Mouse (Mus musculus): ENCODE data around the gene Tlr7. TPM values are rescaled to one million over a fixed set of nuclear protein-coding genes. Genes with fewer than 3 reads are reported as not detected.

Gene Tlr7
- polyA plus RNA-seq, 1 experiment from 2014 or later, result 0.70 TPM

DNA sequence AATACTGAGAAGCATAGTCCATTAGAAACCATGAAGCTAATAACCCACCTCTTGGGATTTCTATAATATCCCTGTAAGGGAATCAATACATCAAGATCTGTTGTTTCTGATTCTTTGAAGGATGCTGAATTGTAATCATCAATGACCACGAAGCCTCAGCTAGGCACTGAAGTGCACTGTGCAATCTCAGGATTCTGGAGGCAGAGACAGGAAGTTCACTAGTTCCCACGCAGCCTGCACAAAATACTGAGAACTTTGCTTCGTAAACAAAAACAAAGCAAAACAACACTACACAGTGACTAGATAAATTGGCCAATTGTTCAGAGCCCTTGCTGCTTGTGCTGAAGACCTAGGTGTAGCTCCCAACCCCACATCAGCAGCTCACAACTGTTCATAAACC, 11.5 kb upstream of the Tlr7 start:
- 70% methylated on average over 3 of the region's 3 CpGs for WGBS (ENCODE audit: insufficient replicate concordance)

DNA sequence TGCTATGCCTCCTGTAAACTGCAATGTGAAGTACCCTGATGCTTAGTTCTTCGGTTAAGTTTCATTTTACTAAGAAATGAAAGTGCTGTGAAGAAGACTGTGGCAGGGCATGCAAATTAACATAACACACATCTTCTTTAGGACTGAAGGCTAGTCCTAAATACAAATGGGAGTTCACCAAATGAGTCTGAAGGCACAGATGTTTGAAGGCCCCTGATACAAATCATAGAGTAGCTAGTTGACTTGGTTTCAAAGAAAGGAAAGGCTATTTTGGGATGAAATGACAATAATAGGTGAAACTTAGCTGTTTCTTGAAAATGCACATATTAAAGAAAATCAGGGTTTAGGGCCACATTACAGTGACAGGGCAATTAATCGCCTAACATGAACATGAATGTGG, 9.8 kb upstream of the Tlr7 start:
- no peak overlapping the region for H3K27ac ChIP-seq (ENCODE audit: low read depth, low read length)
- H3K36me3 ChIP-seq (ENCODE audit: control insufficient read depth, insufficient read depth, low read length), result no peaks in the 10 kb centered on the region
- no peaks in the 10 kb centered on the region for H3K9me3 ChIP-seq (replicated peaks; ENCODE audit: control insufficient read depth, low read length)
- no peak overlapping the region for H3K4me2 ChIP-seq
- no peak overlapping the region for H3K9ac ChIP-seq (ENCODE audit: low read depth, low read length)
- H3K27me3 ChIP-seq (ENCODE audit: control insufficient read depth, insufficient read depth, low read length), result no peaks in the 10 kb centered on the region
- H3K4me3 ChIP-seq (ENCODE audit: low read depth, low read length), result no peak overlapping the region
- 82% methylated on average over 2 of the region's 2 CpGs for WGBS (ENCODE audit: insufficient replicate concordance)
- ATAC-seq (replicated peaks; ENCODE audit: insufficient number of reproducible peaks, low FRiP score, low TSS enrichment), result no peak
- no peaks in the 10 kb centered on the region for H3K4me1 ChIP-seq (ENCODE audit: control insufficient read depth, insufficient read depth, low read length)

More for the DNA sequence above, 11.5 kb upstream of the Tlr7 start:
- Histone ChIP-seq H3K36me3 (ENCODE audit: control insufficient read depth, insufficient read depth, low read length) (no peaks in the 10 kb centered on the region), H3K9me3 (replicated peaks; ENCODE audit: control insufficient read depth, low read length) (no peaks in the 10 kb centered on the region), H3K4me3 (ENCODE audit: low read depth, low read length) (no peak overlapping the region), H3K27ac (ENCODE audit: low read depth, low read length) (no peak overlapping the region), H3K9ac (ENCODE audit: low read depth, low read length) (no peak overlapping the region), H3K4me1 (ENCODE audit: control insufficient read depth, insufficient read depth, low read length) (no peaks in the 10 kb centered on the region), H3K4me2 (no peak overlapping the region), H3K27me3 (ENCODE audit: control insufficient read depth, insufficient read depth, low read length) (no peaks in the 10 kb centered on the region)
- ATAC-seq (replicated peaks; ENCODE audit: insufficient number of reproducible peaks, low FRiP score, low TSS enrichment), result no peak

DNA sequence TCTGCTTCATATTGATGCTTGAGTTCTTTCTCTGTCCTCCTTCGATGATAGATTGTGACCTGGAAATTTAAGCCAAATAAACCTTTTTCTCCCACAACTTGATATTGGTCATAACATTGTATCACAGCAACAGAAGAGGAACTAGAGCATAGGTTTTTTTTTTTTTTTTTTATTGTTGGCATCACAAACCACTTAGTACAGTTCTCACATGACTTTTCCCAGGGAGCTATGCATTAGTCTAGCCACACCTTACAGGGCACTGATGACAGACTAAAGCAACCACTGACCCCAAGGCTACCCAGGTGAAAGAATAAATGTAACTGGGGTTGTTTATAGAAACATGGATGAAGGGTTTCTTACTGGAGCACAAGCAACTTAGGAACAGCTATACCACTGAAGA, 7.6 kb upstream of the Tlr7 start:
- no peak for ATAC-seq (replicated peaks; ENCODE audit: insufficient number of reproducible peaks, low FRiP score, low TSS enrichment)
- H3K4me1 ChIP-seq (ENCODE audit: control insufficient read depth, insufficient read depth, low read length), result no peaks in the 10 kb centered on the region
- no peak overlapping the region for H3K4me2 ChIP-seq
- H3K9ac ChIP-seq (ENCODE audit: low read depth, low read length), result no peak overlapping the region
- 100% methylated on average over 1 of the region's 1 CpGs for whole genome bisulfite sequencing (ENCODE audit: insufficient replicate concordance)
- H3K27me3 ChIP-seq (ENCODE audit: control insufficient read depth, insufficient read depth, low read length), result no peaks in the 10 kb centered on the region
- no peak overlapping the region for H3K27ac ChIP-seq (ENCODE audit: low read depth, low read length)
- H3K4me3 ChIP-seq (ENCODE audit: low read depth, low read length), result no peak overlapping the region
- no peaks in the 10 kb centered on the region for H3K9me3 ChIP-seq (replicated peaks; ENCODE audit: control insufficient read depth, low read length)
- H3K36me3 ChIP-seq (ENCODE audit: control insufficient read depth, insufficient read depth, low read length), result no peaks in the 10 kb centered on the region

DNA sequence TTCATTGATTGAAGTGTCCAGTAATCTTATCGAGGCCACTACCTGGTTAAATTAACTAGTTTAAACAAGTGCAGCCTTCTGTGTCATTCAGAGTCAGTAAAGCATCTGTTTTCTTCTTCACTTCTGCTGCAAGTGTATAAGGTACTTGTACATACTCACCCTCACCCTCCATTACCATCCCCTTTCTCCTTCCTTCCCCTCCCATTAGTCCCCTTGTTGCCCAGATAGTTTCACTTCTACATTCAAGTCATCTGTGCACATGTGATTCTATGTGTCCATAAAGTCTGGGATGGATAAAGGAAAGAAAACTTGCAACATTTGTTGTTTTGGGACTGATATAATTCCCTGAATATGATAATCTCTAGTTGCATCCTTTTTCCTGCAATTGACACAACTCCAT, 4.2 kb upstream of the Tlr7 start:
- WGBS (ENCODE audit: insufficient replicate concordance), result 83% methylated on average over 1 of the region's 1 CpGs
- no peak overlapping the region for H3K27ac ChIP-seq (ENCODE audit: low read depth, low read length)
- no peak overlapping the region for H3K9ac ChIP-seq (ENCODE audit: low read depth, low read length)
- no peaks in the 10 kb centered on the region for H3K9me3 ChIP-seq (replicated peaks; ENCODE audit: control insufficient read depth, low read length)
- H3K36me3 ChIP-seq (ENCODE audit: control insufficient read depth, insufficient read depth, low read length), result no peaks in the 10 kb centered on the region
- no peaks in the 10 kb centered on the region for H3K4me1 ChIP-seq (ENCODE audit: control insufficient read depth, insufficient read depth, low read length)
- ATAC-seq (replicated peaks; ENCODE audit: insufficient number of reproducible peaks, low FRiP score, low TSS enrichment), result no peak
- no peaks in the 10 kb centered on the region for H3K27me3 ChIP-seq (ENCODE audit: control insufficient read depth, insufficient read depth, low read length)
- no peak overlapping the region for H3K4me3 ChIP-seq (ENCODE audit: low read depth, low read length)
- no peak overlapping the region for H3K4me2 ChIP-seq

DNA sequence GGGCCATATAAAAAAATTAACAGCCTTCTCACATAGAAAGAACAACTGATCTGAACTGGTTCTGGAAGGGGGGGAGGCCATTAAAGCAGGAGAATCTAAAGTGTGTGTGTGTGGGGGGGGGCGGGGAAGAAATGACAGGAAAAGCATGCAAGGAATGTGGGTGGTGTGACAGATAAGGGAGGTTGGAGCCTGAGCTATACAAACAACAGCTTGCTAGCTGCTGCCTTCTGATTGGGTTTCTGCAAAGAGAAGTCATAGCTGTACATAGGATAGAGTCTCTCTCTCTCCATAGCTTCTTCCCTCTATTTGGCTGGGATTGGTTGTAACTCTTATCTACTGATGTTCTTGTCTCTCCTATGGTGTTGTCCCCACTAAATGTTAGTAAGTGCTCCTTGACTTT, 2.2 kb upstream of the Tlr7 start:
- H3K27ac ChIP-seq (ENCODE audit: low read depth, low read length), result no peak overlapping the region; the same call in 1 of the 2 replicates
- no peaks in the 10 kb centered on the region for H3K27me3 ChIP-seq (ENCODE audit: control insufficient read depth, insufficient read depth, low read length)
- 50% methylated on average over 1 of the region's 1 CpGs for WGBS (ENCODE audit: insufficient replicate concordance)
- no peak overlapping the region for H3K9ac ChIP-seq (ENCODE audit: low read depth, low read length)
- no peak overlapping the region for H3K4me2 ChIP-seq
- H3K36me3 ChIP-seq (ENCODE audit: control insufficient read depth, insufficient read depth, low read length), result no peaks in the 10 kb centered on the region
- H3K4me1 ChIP-seq (ENCODE audit: control insufficient read depth, insufficient read depth, low read length), result no peaks in the 10 kb centered on the region
- H3K4me3 ChIP-seq (ENCODE audit: low read depth, low read length), result no peak overlapping the region
- no peak; the same call in 1 of the 2 replicates for ATAC-seq (replicated peaks; ENCODE audit: insufficient number of reproducible peaks, low FRiP score, low TSS enrichment)
- H3K9me3 ChIP-seq (replicated peaks; ENCODE audit: control insufficient read depth, low read length), result no peaks in the 10 kb centered on the region

DNA sequence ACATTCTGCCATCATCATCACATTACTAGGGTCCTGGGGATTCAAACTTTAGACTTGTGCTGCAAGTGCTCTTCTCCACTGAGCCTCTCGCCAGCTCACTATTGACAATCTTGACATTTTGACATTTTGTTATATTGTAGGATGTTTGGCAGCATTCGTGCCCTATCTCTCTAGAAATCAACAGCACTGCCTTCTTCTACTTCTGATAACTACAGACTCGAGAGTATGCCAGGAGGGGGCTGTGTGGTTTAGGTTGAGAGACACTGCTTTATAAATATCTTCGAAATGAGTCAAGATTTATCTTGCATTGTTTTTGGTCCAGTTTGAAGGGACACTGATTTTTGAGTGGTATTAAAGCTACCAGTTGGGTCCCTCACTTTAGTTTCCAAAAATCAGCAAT, 635 bp upstream of the Tlr7 start:
- ATAC-seq (replicated peaks; ENCODE audit: insufficient number of reproducible peaks, low FRiP score, low TSS enrichment), result no peak
- H3K27ac ChIP-seq (ENCODE audit: low read depth, low read length), result no peak overlapping the region
- 66% methylated on average over 4 of the region's 4 CpGs for WGBS (ENCODE audit: insufficient replicate concordance)
- no peaks in the 10 kb centered on the region for H3K27me3 ChIP-seq (ENCODE audit: control insufficient read depth, insufficient read depth, low read length)
- no peak overlapping the region for H3K4me2 ChIP-seq
- H3K4me3 ChIP-seq (ENCODE audit: low read depth, low read length), result no peak overlapping the region
- H3K4me1 ChIP-seq (ENCODE audit: control insufficient read depth, insufficient read depth, low read length), result no peaks in the 10 kb centered on the region
- no peak overlapping the region for H3K9ac ChIP-seq (ENCODE audit: low read depth, low read length)
- no peaks in the 10 kb centered on the region for H3K9me3 ChIP-seq (replicated peaks; ENCODE audit: control insufficient read depth, low read length)
- no peaks in the 10 kb centered on the region for H3K36me3 ChIP-seq (ENCODE audit: control insufficient read depth, insufficient read depth, low read length)

DNA sequence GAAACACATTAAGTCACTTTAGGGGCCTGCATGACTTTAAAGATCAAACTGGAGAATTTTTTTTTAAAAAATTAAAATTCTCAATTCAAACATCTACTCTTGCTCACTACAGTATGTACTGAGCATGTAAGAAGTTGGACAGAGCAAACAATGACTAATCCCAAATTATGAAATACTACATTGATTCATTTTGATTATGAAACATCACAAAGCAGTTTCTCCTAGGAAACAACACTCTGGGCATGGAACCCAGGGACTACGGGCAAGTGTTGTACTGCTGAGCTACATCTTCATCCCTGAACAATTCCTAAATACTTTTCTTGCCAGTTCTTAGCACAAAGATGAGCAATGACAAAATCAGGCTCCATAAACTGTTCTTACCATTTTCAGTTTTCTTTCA, 738 bp downstream of the Tlr7 start:
- no peak overlapping the region for H3K27ac ChIP-seq (ENCODE audit: low read depth, low read length)
- no peaks in the 10 kb centered on the region for H3K4me1 ChIP-seq (ENCODE audit: control insufficient read depth, insufficient read depth, low read length)
- no peaks in the 10 kb centered on the region for H3K9me3 ChIP-seq (replicated peaks; ENCODE audit: control insufficient read depth, low read length)
- no peaks in the 10 kb centered on the region for H3K27me3 ChIP-seq (ENCODE audit: control insufficient read depth, insufficient read depth, low read length)
- WGBS (ENCODE audit: insufficient replicate concordance), result 89% methylated on average over 1 of the region's 1 CpGs
- H3K9ac ChIP-seq (ENCODE audit: low read depth, low read length), result no peak overlapping the region
- no peak overlapping the region for H3K4me2 ChIP-seq
- H3K4me3 ChIP-seq (ENCODE audit: low read depth, low read length), result no peak overlapping the region
- no peaks in the 10 kb centered on the region for H3K36me3 ChIP-seq (ENCODE audit: control insufficient read depth, insufficient read depth, low read length)
- no peak for ATAC-seq (replicated peaks; ENCODE audit: insufficient number of reproducible peaks, low FRiP score, low TSS enrichment)

DNA sequence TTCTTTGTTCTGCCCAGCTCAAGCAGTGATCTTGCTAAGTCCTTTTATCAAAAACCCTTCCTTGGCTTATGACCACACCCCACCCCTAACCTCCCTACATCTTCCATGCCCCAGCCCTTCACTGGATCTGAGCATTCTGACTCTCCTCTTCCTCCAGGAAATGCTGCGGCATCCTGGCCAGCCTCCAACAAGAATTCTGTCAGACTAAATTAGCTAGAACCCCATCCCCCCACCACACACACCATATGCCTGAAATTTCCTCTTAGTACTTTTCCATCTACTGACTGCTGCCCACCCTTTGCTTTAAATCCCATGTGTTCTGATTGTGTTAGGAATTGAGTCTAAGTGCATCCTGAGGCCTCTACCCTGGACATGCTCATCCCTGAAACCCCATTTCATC, 1.3 kb downstream of the Tlr7 start:
- Histone ChIP-seq H3K27ac (ENCODE audit: low read depth, low read length) (no peak overlapping the region), H3K9me3 (replicated peaks; ENCODE audit: control insufficient read depth, low read length) (no peaks in the 10 kb centered on the region), H3K27me3 (ENCODE audit: control insufficient read depth, insufficient read depth, low read length) (no peaks in the 10 kb centered on the region), H3K4me1 (ENCODE audit: control insufficient read depth, insufficient read depth, low read length) (no peaks in the 10 kb centered on the region), H3K9ac (ENCODE audit: low read depth, low read length) (no peak overlapping the region), H3K4me3 (ENCODE audit: low read depth, low read length) (no peak overlapping the region), H3K4me2 (no peak overlapping the region), H3K36me3 (ENCODE audit: control insufficient read depth, insufficient read depth, low read length) (no peaks in the 10 kb centered on the region)
- 64% methylated on average over 1 of the region's 1 CpGs for WGBS (ENCODE audit: insufficient replicate concordance)
- no peak for ATAC-seq (replicated peaks; ENCODE audit: insufficient number of reproducible peaks, low FRiP score, low TSS enrichment)

DNA sequence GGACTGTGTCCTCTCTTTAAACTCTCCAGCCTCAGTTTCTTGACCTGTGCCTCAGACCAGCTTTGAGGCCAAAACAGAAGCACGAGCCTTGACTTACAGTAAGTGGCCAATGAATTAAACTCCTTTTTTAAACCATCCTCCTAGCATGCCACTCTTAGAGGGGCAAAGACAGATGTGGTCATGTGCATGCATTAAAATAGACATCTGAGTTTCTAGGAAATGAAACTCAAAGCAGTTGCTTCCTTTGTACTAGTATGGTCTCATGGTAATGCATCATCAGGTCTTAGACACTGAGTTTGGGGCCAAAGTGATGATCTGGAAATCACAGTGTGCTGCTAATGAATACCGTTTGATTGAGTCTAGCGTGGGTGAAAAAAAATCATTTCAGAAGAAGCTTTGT, 1.8 kb downstream of the Tlr7 start:
- H3K27me3 ChIP-seq (ENCODE audit: control insufficient read depth, insufficient read depth, low read length), result no peaks in the 10 kb centered on the region
- no peak for ATAC-seq (replicated peaks; ENCODE audit: insufficient number of reproducible peaks, low FRiP score, low TSS enrichment)
- no peak overlapping the region for H3K4me2 ChIP-seq
- H3K9ac ChIP-seq (ENCODE audit: low read depth, low read length), result no peak overlapping the region
- WGBS (ENCODE audit: insufficient replicate concordance), result 87% methylated on average over 3 of the region's 3 CpGs
- H3K9me3 ChIP-seq (replicated peaks; ENCODE audit: control insufficient read depth, low read length), result no peaks in the 10 kb centered on the region
- no peaks in the 10 kb centered on the region for H3K36me3 ChIP-seq (ENCODE audit: control insufficient read depth, insufficient read depth, low read length)
- no peaks in the 10 kb centered on the region for H3K4me1 ChIP-seq (ENCODE audit: control insufficient read depth, insufficient read depth, low read length)
- no peak overlapping the region for H3K4me3 ChIP-seq (ENCODE audit: low read depth, low read length)
- H3K27ac ChIP-seq (ENCODE audit: low read depth, low read length), result no peak overlapping the region

All from heart, embryonic 11.5 days (tissue).